In genomic region chr17:17899268-17899667, GRCm38 (mm10) we compare ENCODE assay signal across 10 mouse cellular contexts. TPM values are rescaled to one million over a fixed set of nuclear protein-coding genes. Genes with fewer than 3 reads are reported as not detected.
DNase-seq lines count a peak whose midpoint lies in the region.
"Had no signal": no experiment of that assay in that cellular context is flagged by ENCODE, and none has a peak within 500 bp of the region (broad histone marks: within the 10 kb centered on the region; RNA-seq: fewer than 3 reads in every experiment).

No protein-coding gene starts in this region.

- DNase-seq in embryo, embryonic 10 days (ENCODE audit: low spot score) = peak; percentile 35
- DNase-seq in embryo, embryonic 9.5 days (ENCODE audit: extremely low spot score) = no peak
- DNase-seq in left cerebral cortex, postnatal 14 days (ENCODE audit: low spot score in 2 of 2) = peak; percentile 6 to 47
- DNase-seq in left cerebral cortex, adult 11 months (ENCODE audit: low spot score) = no peak
- DNase-seq in NIH3T3 (ENCODE audit: low read depth) = peak; percentile 68
- peak; percentile 12 for DNase-seq in mesoderm, embryonic 11.5 days (ENCODE audit: low read depth, low spot score)
- DNase-seq in urinary bladder, postnatal 25 days (ENCODE audit: low spot score) = no peak
- no peak for DNase-seq in adrenal gland, adult 8-10 months
- DNase-seq: kidney, adult 11 months had no signal

- intact Hi-C loops in left cerebral cortex, postnatal 14 days (cut with DNase I) = no loop called here

RNA-seq across cellular contexts. Expression of gene Fpr3, which starts 11.6 kb away (rescaled TPM):
- not detected for total RNA-seq in left cerebral cortex, postnatal 14 days (2021)
- total RNA-seq in adrenal gland, adult 8-10 months (2022) = not detected
- total RNA-seq: gastrocnemius, postnatal 4 days had no signal

RNA-seq across cellular contexts. Expression of gene Fpr2, which starts 11.6 kb away (rescaled TPM):
- not detected for total RNA-seq in left cerebral cortex, postnatal 14 days (2021)
- under 1 TPM in 1 of 4 experiments, not detected in 3; 0.56 TPM for total RNA-seq in adrenal gland, adult 8-10 months (2022)

RNA-seq across cellular contexts. Expression of gene Fpr1, which starts 15.5 kb away (rescaled TPM):
- total RNA-seq in left cerebral cortex, postnatal 14 days (2021) = not detected
- total RNA-seq in adrenal gland, adult 8-10 months (2022) = under 1 TPM in 1 of 4 experiments, not detected in 3; 0.17 TPM

RNA-seq across cellular contexts. Expression of gene Has1, which starts 44.3 kb away (rescaled TPM):
- under 1 TPM; 0.26 to 0.32 TPM for total RNA-seq in left cerebral cortex, postnatal 14 days (2021)
- total RNA-seq in adrenal gland, adult 8-10 months (2022) = under 1 TPM in 2 of 4 experiments, not detected in 2; 0.23 to 0.24 TPM

Comparison
In these comparisons a context has a peak if more than half of its experiments do, and no peak if none do; other contexts are left out.
1. DNase-seq: peak in embryo, embryonic 10 days (single experiment), left cerebral cortex, postnatal 14 days (2 of 2), NIH3T3 (single experiment) and mesoderm, embryonic 11.5 days (single experiment); none in embryo, embryonic 9.5 days (single experiment), left cerebral cortex, adult 11 months (single experiment), urinary bladder, postnatal 25 days (single experiment) and adrenal gland, adult 8-10 months (single experiment).